Mouse (Mus musculus) bone marrow macrophage, adult 2 months (primary cell): ENCODE measurements around the gene Slc6a6. TPM values are rescaled to one million over a fixed set of nuclear protein-coding genes. Genes with fewer than 3 reads are reported as not detected.
A peak's percentile ranks its signal among the peaks of the same experiment; 100 is the strongest.

Experiments
- H3K27ac ChIP-seq: 2 replicates; pipeline ENCODE4 v1.5.1; 2012; ENCODE audit warnings: low read depth, low read length; ENCODE audit not compliant: insufficient read depth
- H3K4me1 ChIP-seq: 2 replicates; pipeline ENCODE4 v1.6.1; 2012; ENCODE audit warnings: low read length; ENCODE audit not compliant: control insufficient read depth, insufficient read depth
- H3K4me3 ChIP-seq: 2 replicates; pipeline ENCODE4 v1.5.1; 2012; ENCODE audit warnings: mild to moderate bottlenecking, low read length, moderate library complexity; ENCODE audit not compliant: insufficient read depth
- CTCF ChIP-seq: IDR thresholded peaks from 2 replicates; pipeline ENCODE4 v1.5.1; 2012; ENCODE audit warnings: low read depth, mild to moderate bottlenecking, low read length, moderate library complexity
- POLR2A ChIP-seq: IDR thresholded peaks from 2 replicates; pipeline ENCODE4 v1.6.1; 2012; ENCODE audit warnings: mild to moderate bottlenecking, low read depth, low read length, borderline replicate concordance
- polyA plus RNA-seq: library from polyadenylated mRNA; stranded (reverse); fragments of >200 nt; gene quantifications from 2 replicates; pipeline ENCODE4 v1.2.4, GENCODE M21; 2012; ENCODE audit not compliant: missing spikeins, insufficient read depth, insufficient read length

Slc6a6 gene
- polyA plus RNA-seq, 1 experiment, result 575 TPM

DNA sequence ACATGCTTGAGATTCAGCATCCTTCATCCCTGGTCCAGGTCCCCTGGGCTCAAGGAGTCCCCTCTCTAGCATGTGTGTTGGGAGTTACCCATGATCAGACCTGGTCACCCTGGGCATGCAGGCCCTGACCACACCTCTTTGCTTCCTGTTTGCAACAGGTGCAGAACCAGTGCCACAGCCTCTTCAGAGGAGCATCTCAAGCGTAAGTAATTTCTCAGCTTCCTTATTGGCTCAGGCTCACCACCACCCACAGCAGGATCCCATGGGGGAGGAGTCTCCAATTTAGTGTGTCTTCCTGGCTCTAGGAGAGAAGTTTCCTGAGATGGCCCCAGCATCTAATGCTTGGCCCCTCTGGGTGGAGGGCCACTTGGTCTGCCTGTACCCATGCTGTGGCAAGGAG lies 15.0 kb downstream of the Slc6a6 start:
- H3K4me3 ChIP-seq, result no peak overlapping the region
- 0 out of 2 replicates have a peak overlapping the region, but pooled peaks have one; percentile 34 for H3K27ac ChIP-seq
- peaks cover 52% of the 10 kb centered on the region for H3K4me1 ChIP-seq
- TF ChIP-seq POLR2A (no peak), CTCF (no peak)

DNA sequence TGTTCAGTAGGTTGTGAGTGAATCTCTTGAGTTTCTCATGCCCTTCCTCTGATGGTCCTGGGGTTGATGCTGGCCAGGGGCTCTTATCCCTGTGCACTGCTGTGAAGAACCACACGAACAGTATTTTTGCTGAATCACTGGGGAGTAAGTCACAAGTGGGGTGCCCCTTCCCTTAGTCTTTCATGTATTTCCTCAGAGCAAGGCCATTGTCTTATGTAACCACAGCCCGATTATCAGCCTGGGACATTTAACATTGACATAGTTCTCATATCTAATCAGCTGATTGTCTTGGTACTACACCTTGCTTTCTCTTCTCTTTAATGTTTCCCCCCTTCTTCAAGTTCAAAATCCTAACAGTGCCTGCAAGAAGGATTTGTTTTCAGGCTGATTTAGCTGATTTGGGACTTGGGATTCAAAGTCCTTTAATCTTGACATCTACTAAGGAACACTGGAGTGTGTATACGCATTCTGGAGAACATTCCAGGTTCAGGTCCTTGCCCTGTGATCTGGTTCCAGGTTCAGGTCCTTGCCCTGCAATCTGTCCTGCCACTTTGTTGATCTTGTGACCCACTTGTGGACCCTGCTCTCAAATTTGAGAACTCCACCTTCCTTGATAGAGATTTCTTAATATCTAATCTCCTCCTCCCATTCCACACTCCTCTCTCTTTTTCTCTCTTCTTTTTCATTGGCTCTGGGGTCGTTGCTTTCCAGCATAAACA lies 15.8 kb downstream of the Slc6a6 start:
- Histone ChIP-seq H3K27ac (peak overlapping the region; percentile 34), H3K4me1 (peaks cover 48% of the 10 kb centered on the region), H3K4me3 (no peak overlapping the region)
- no peak for TF ChIP-seq CTCF
- TF ChIP-seq POLR2A, result no peak

DNA sequence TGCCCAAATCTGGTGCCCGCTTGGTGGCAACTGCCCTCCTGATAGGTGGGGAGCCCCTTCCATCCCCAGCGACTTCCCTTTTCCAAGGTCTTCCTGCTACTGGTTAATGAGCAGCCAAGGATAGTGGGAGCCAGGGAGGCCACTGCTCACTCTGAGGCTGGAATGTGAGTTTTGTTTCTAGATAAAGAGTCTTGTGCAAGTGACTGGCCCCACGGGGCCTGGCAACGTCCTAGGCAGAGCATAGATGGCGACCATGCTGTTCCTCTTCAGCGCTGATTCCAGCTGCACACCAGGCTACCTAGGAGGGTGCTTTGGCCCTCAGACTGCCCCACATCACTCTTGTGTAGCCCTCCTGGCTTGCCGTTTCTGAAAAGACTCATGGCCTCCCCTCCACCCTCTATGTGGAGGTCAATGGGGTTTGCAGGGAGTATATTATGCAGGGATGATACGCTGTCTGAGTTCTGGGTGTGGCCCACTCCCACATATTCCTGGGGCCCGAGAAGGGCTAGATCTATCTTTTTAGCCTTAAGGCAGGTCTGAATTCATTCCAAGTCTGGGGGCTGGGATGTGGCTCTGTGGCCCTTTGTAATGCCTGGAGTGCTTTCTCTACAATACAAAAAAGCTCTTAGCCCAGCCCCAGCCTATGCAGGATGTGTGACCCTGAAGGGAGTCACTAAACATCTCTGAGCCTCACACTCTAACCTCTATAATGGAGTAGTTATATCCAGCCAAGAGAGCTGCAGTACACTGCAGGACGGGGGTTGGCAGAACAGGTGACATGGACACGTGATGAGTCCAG lies 17.2 kb downstream of the Slc6a6 start:
- TF ChIP-seq POLR2A, result no peak
- TF ChIP-seq CTCF, result no peak
- H3K4me1 ChIP-seq, result peaks cover 40% of the 10 kb centered on the region

DNA sequence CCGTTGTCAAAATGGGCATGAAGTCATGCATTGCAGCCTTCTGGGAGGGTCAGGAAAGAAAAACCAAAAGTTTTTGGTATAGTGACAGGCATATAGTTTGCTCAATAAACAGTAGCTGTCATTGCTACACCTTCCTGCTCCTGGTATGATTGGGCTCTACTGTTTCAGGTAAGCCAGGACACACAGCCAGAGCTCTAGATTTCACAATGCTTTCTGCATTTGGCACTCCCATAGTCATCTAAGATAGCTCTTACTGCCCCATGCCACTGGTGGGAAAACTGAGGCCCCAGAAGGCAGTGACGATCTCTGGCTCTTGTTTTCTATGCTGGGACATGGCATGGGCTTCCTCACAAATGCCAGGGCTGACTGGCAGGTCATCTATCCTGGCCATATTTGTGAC lies 19.6 kb downstream of the Slc6a6 start:
- TF ChIP-seq POLR2A (no peak), CTCF (no peak)
- H3K4me1 ChIP-seq, result peaks cover 28% of the 10 kb centered on the region
- H3K4me3 ChIP-seq, result no peak overlapping the region
- H3K27ac ChIP-seq, result no peak overlapping the region

More for the DNA sequence above, 17.2 kb downstream of the Slc6a6 start:
- Histone ChIP-seq H3K4me3 (no peak overlapping the region), H3K27ac (no peak overlapping the region)

DNA sequence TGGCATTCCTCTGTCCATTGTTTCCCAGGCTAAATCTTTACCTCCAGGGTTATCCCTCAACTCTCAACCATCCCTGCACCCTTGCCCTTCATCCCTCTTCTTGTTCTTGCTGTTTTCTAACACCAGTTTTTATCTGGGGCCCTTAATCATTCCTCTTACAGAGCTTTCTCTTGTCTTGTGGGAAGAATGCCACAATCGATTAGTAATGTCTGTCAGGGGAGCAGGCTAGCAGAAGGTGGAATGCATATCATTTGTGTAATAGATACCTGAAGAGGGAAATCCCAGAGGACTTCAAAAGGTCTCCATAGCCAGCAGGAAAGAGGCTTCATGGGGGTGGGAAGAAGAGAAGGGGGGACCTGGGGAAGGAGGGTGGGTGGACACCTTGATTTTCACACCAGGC lies 20.6 kb downstream of the Slc6a6 start:
- no peak for TF ChIP-seq POLR2A
- no peak for TF ChIP-seq CTCF
- 0 out of 2 replicates have a peak overlapping the region, but pooled peaks have one; percentile 11 for H3K27ac ChIP-seq
- H3K4me3 ChIP-seq, result no peak overlapping the region
- peaks cover 20% of the 10 kb centered on the region for H3K4me1 ChIP-seq

DNA sequence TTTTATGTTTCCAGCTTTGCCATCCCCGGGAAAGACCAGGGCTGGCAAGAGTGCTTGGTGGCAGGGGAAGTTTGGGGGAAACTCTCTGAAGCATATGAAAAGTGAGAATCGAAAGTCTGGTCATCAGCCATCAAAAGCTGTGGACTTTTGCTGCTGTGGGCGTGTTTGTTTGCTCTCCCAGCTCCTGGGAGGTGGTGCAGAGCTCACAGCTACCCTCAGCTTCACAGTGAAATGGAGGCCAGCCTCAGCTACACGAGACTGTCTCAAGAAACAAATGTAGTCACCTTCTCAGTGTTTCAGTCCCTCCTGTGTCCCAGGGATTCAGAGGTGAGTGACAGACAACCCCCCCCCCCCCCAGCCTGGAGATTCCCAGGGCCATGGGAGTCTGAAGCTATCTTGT lies 21.8 kb downstream of the Slc6a6 start:
- no peak overlapping the region for H3K4me3 ChIP-seq
- H3K27ac ChIP-seq, result peak overlapping the region; percentile 7
- H3K4me1 ChIP-seq, result peaks cover 23% of the 10 kb centered on the region
- TF ChIP-seq POLR2A (no peak), CTCF (no peak)

DNA sequence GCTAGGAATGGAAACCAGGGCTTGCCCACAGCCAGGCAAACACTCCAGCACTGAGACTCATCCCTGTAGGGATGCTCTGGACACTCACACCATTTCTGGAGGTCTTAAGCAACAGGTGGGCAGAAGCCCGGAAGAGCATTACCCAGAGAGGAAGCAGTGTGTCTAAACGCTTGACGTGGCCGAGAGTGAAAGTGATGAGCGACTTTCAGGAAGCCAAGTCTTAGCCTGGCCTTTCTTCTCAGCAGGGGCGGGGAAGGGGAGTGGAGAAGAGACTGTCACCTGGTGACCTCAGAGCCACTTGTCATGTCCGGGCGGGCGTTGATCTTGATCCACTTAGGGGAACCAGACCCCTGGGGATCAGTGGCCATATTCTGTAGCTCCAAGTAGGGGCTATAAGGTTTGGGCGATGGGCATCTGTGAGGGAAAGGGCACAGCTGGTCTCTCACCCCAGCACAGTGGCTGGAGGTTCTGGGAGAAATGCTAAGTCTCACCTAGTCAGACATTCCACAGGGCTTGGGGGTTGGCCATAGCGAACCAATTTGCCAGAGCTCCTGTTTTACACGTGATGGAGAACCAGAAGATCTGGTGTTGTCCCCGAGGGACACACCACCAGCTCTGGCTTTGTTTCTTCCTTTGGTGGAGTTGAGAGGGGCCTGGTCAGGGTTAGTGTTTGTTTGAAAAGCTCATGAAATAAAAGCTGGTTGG lies 22.4 kb downstream of the Slc6a6 start:
- peak overlapping the region; percentile 7; the same call in 1 of the 2 replicates for H3K27ac ChIP-seq
- H3K4me3 ChIP-seq, result no peak overlapping the region
- TF ChIP-seq CTCF (no peak), POLR2A (no peak)
- peaks cover 29% of the 10 kb centered on the region for H3K4me1 ChIP-seq

DNA sequence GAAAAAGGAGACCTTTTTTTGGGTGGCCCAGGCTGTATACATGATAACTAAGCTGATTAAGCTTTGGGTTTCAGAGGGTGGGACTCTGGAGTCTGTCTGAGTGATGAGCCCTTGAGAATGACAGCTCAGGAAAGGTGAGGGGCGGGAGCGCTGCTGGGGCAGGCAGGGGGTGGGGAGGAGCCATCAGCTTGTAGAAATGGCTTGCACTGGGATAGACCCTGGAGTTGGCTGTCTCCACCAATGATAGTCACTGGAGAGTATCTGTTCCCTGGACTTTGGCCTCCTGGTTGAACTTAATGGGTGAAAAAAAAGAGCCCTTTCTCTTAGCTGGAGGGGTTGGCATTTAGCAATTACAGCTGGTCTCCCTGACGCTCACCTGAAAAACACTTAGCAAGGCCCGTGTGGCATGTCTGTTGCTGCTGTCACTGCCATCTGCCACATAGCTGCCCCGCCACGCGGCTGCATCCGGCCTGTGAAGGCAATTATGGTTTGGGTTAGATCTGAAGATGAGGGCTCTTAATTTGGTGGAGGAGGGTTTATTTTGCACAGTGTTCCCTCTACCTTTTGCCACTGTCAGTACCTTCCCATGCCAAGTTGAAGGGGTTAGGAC lies 23.5 kb downstream of the Slc6a6 start:
- Histone ChIP-seq H3K4me1 (peaks cover 41% of the 10 kb centered on the region), H3K27ac (no peak overlapping the region), H3K4me3 (no peak overlapping the region)
- TF ChIP-seq CTCF, result no peak
- no peak for TF ChIP-seq POLR2A

DNA sequence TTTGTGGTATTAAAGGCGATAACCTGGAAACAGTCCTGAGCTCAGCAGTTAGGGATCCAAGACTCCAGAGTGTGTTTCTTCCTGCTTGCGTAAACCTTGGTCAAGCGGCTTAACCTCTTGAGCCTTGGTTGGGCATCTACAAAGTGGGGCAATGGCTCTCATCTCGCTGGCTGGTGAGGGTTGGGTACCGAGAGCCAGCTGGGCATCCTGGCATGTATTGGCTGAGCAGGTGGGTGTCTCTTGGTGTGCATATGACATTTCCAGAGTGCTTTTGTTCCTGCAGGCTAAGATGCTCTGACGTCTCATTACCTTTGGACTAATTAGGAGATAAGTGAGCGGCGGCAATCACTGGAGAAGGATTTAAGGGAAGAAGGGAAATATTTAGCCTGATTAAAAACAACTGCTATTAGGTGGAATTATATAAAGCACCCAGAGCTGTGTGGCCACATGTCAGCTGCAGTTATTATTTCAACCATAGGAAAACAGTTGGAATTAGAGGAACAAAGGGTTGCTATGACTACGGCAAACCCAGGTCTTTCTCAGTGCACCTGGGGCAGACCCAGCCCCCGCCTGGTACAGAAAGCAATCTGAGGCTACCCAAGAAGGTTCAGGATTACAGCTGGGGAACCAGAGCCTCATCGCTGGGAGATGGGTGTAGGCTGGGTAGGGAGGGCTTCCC lies 24.2 kb downstream of the Slc6a6 start:
- Histone ChIP-seq H3K4me1 (peaks cover 40% of the 10 kb centered on the region), H3K4me3 (no peak overlapping the region), H3K27ac (no peak overlapping the region)
- TF ChIP-seq POLR2A (no peak), CTCF (no peak)
